Mouse (Mus musculus) embryonic fibroblast, embryonic 13.5 days (primary cell): ENCODE data around the gene Gdap1l1.

Experiments used
- CTCF ChIP-seq: IDR thresholded peaks from 2 replicates; pipeline ENCODE4 v1.5.1; 2011; ENCODE audit warnings: mild to moderate bottlenecking, control low read depth, low read length, moderate library complexity, borderline replicate concordance; ENCODE audit not compliant: insufficient read depth
- POLR2A ChIP-seq: IDR thresholded peaks from 2 replicates; pipeline ENCODE4 v1.6.1; 2011; ENCODE audit warnings: low read depth, mild to moderate bottlenecking, control low read depth, low read length, moderate library complexity

DNA sequence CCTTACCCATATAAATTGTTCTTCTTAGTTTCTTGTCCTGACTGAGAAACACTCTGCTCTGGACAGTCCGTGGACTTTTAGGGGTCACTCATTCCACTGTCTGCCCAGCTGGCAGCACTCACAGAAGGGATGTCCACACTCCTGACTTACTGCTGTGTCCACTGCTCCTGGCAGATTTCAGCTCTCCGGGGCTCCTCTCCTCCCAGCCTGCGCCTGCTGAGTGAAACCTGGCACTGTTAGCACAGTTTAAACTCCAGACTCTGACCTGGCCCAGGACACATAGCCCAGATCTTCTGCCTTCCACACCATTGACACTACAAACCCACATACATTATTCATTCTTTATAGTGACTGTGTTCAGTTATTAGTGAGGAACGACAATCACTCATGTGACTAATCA, 25.7 kb downstream of the Gdap1l1 start:
- TF ChIP-seq CTCF: no peak
- no peak for TF ChIP-seq POLR2A
